ENCODE assay signal across 13 mouse cellular contexts in genomic region chr14:99521954-99522523, GRCm38 (mm10).
A peak's percentile ranks its signal among the peaks of the same experiment; 100 is the strongest.
DNase-seq lines count a peak whose midpoint lies in the region.
"Had no signal": no experiment of that assay in that cellular context is flagged by ENCODE, and none has a peak within 500 bp of the region (broad histone marks: within the 10 kb centered on the region; RNA-seq: fewer than 3 reads in every experiment).

No protein-coding gene starts in this region.

- DNase-seq in cerebellum, postnatal 14 days = peak; percentile 1
- no peak for DNase-seq in cerebellum, adult 18-20 months
- DNase-seq in layer of hippocampus, adult 11-12 months (ENCODE audit: low spot score) = peak; percentile 4
- no peak for DNase-seq in layer of hippocampus, postnatal 25 days (ENCODE audit: extremely low spot score in 1 of 2, low spot score in 1 of 2)
- DNase-seq in right cerebral cortex, postnatal 10 days (ENCODE audit: low spot score in 2 of 2) = peak; percentile 25 to 32
- DNase-seq in right cerebral cortex, postnatal 14 days = no peak
- DNase-seq in telencephalon, adult 2 months (ENCODE audit: low read depth, low spot score) = peak; percentile 18
- DNase-seq in B cell, adult 2 months = no peak
- DNase-seq: adrenal gland, postnatal 36 days; cerebellum, adult 2 months; heart, postnatal 10 days; kidney, postnatal 36 days; liver, postnatal 0 days had no signal

Comparison
In these comparisons a context has a peak if more than half of its experiments do, and no peak if none do; other contexts are left out.
1. DNase-seq: peak in cerebellum, postnatal 14 days (2 of 2), layer of hippocampus, adult 11-12 months (single experiment), right cerebral cortex, postnatal 10 days (2 of 2) and telencephalon, adult 2 months (single experiment); none in cerebellum, adult 18-20 months (0 of 2), layer of hippocampus, postnatal 25 days (0 of 2), right cerebral cortex, postnatal 14 days (single experiment) and B cell, adult 2 months (0 of 2).